Mouse (Mus musculus): ENCODE measurements around the gene Msrb3.

- no peak for TF ChIP-seq POLR2A (IDR thresholded peaks at IDR 0.05; ENCODE audit: borderline replicate concordance, insufficient read depth, low read length)
- TF ChIP-seq CTCF (IDR thresholded peaks at IDR 0.05; ENCODE audit: borderline replicate concordance, insufficient read depth, low read depth, low read length): no peak
Observed at GRCm38 (mm10) chr10:120827761-120828160, 71.1 kb downstream of the Msrb3 start.
